Mouse (Mus musculus) brain, embryonic 14.5 days (tissue): ENCODE measurements around the gene Gm4858.

Source experiments
- CTCF ChIP-seq: fragments of 200-500 bp; IDR thresholded peaks from 2 replicates; pipeline ENCODE4 v1.5.1; 2012; ENCODE audit warnings: inconsistent platforms, mild to moderate bottlenecking, moderate library complexity, borderline replicate concordance; ENCODE audit not compliant: insufficient read depth, insufficient read length; ENCODE audit errors: extremely low read depth
- POLR2A ChIP-seq: fragments of 200-500 bp; IDR thresholded peaks from 2 replicates; pipeline ENCODE4 v1.6.1; 2012; ENCODE audit warnings: mild to moderate bottlenecking, inconsistent platforms, borderline replicate concordance; ENCODE audit not compliant: poor library complexity, insufficient read depth, insufficient read length, severe bottlenecking; ENCODE audit errors: extremely low read depth

- TF ChIP-seq POLR2A (no peak), CTCF (peak; percentile 5; the same call in 1 of the 2 replicates)
These were observed 50.5 kb downstream of the Gm4858 start for GRCm38 (mm10) chr3:93119101-93119500.
